Mouse (Mus musculus) hindbrain, embryonic 11.5 days (tissue): ENCODE data around the gene Eif2b5. TPM values are rescaled to one million over a fixed set of nuclear protein-coding genes. Genes with fewer than 3 reads are reported as not detected.

ENCODE experiments used
- ATAC-seq: fragments of 200-750 bp; cut with Nextera tagmentation; 2 replicates; pipeline ENCODE4 v1.8.0; 2017; ENCODE audit warnings: mild to moderate bottlenecking, moderate TSS enrichment, moderate library complexity; ENCODE audit not compliant: low FRiP score
- DNase-seq: peaks from one replicate; pipeline ENCODE4 v3.0.0-alpha.2; 2015; ENCODE audit warnings: low spot score
- H3K27ac ChIP-seq: fragments of 300-500 bp; sonication (generic); 2 replicates; pipeline ENCODE4 v1.5.1; 2014; ENCODE audit warnings: mild to moderate bottlenecking, low read depth, low read length
- H3K27me3 ChIP-seq: fragments of 300-500 bp; sonication (generic); 2 replicates; pipeline ENCODE4 v1.6.1; 2014; ENCODE audit warnings: mild to moderate bottlenecking, low read length, moderate library complexity, mixed read lengths; ENCODE audit not compliant: control insufficient read depth, insufficient read depth
- H3K36me3 ChIP-seq: fragments of 300-500 bp; sonication (generic); 2 replicates; pipeline ENCODE4 v1.6.1; 2014; ENCODE audit warnings: mild to moderate bottlenecking, low read length, moderate library complexity, mixed read lengths; ENCODE audit not compliant: control insufficient read depth, insufficient read depth
- H3K4me1 ChIP-seq: fragments of 300-500 bp; sonication (generic); replicated peaks from 2 replicates; pipeline ENCODE4 v1.6.1; 2014; ENCODE audit warnings: low read length, mixed read lengths; ENCODE audit not compliant: control insufficient read depth, insufficient read depth
- H3K4me2 ChIP-seq: fragments of 300-500 bp; sonication (generic); replicated peaks from 2 replicates; pipeline ENCODE4 v1.6.1; 2014; ENCODE audit warnings: mild to moderate bottlenecking, low read depth, low read length
- H3K4me3 ChIP-seq: fragments of 300-500 bp; sonication (generic); 2 replicates; pipeline ENCODE4 v1.5.1; 2014; ENCODE audit warnings: low read depth, low read length
- H3K9ac ChIP-seq: fragments of 300-500 bp; sonication (generic); 2 replicates; pipeline ENCODE4 v1.6.1; 2014; ENCODE audit warnings: low read depth, low read length
- H3K9me3 ChIP-seq: fragments of 300-500 bp; sonication (generic); 2 replicates; pipeline ENCODE4 v1.6.1; 2016; ENCODE audit warnings: low read length; ENCODE audit not compliant: control insufficient read depth
- WGBS: fragments of 180-500 bp; shearing (Covaris S2); extraction: QIAGEN DNeasy Blood & Tissue Kit; methylation state at CpG from one replicate; pipeline ENCODE4 v1.1.7; 2014; 5-methylcytosine and 5-hydroxymethylcytosine counted together
- polyA plus RNA-seq: library from polyadenylated mRNA; unstranded; fragments of >200 nt; fragmentation: Nextera tagmentation; extraction: Ambion mirVana; gene quantifications from 2 replicates; pipeline ENCODE4 v1.2.1, GENCODE M21; 2014

Eif2b5 gene
- polyA plus RNA-seq, 1 experiment from 2014 or later, result 139 TPM

DNA sequence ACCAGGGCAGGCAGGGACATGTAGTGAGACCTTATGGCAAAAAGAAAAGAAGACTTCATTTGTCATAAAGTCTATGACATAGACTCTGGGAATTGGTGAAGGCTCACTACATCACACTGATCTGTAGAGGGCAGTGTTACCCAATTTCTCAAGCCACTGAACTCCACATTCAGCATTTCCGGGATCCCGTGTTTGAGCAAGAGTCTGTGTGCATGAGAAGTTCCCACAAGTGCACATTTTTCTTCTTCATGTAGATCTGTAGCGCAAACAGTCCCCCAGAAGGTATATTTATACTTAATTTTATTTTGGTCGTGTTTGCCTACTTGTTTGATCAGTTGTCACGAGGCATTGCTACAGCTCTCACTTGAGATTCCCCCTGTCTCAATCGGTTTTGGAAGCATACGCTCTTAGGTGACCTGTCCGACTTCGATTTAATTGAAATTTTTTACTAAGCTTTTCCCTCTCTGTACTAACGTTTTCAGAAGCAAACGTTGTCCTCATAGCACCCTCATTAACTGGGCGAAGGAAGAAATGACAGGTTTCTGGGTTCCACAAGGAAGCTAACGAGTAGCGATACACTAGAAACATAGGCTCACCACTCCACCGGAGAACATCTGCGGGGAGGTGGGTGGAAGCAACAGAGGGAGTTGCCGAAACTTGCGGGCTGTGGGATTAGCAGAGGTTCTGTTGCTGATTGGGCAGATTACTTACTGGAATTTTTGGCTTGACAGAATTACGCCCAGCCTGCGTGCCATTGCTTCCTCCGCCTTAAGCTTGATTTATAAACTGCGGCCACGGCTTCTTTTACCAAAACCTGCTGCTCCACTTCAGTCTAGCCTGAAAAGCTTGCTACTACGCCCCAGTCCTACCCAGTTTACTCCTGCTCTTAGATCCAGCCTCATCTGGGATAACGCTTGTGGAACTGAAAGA, 1.7 kb upstream of the Eif2b5 start:
- no peaks in the 10 kb centered on the region for H3K9me3 ChIP-seq
- DNase-seq (peak; percentile 76), ATAC-seq (no peak)
- peaks cover 9% of the 10 kb centered on the region for H3K27me3 ChIP-seq
- H3K9ac ChIP-seq, result 0 out of 2 replicates have a peak overlapping the region, but pooled peaks have one; percentile 2
- no peaks in the 10 kb centered on the region for H3K4me1 ChIP-seq
- 23% methylated on average over 25 of the region's 25 CpGs for WGBS
- no peak overlapping the region for H3K27ac ChIP-seq
- peak overlapping the region; percentile 9 for H3K4me3 ChIP-seq
- peaks cover 2% of the 10 kb centered on the region; the same call in 1 of the 2 replicates for H3K36me3 ChIP-seq
- peak overlapping the region; percentile 33 for H3K4me2 ChIP-seq

DNA sequence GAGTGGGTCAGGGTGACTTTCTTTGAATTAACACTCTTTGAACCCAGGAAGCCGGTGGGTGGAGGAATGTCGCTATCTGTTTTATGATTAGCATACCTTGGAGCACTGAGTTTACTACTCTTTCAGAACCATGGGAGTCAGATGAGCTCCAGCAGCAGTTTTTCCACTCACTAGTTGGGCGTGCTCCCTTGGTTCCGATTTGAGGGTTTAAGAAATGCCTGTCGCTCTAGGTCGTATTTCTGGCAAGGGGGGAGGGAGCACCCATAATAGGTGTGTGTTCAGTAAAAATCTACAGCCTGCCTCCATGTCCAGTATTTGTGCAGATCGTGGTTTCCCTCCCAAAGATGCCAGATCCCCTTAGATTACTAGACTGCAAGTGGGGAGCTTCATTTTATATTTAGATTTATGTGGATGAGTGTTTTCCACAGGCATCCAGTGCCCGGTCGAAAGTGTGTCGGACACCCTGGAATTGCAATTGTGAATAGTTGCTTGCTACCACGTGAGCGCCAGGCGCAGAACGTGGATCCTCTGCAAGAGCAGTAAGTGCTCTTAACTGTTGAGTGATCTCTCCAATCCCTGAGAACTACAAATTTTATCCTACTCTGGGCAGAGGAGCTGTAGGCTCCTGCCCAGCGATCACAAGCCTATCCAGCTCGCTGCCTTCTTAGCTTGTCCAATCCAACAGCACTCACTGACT, 489 bp upstream of the Eif2b5 start:
- H3K27me3 ChIP-seq, result peaks cover 9% of the 10 kb centered on the region
- ATAC-seq, result 0 out of 2 replicates have a peak, but pooled peaks have one; percentile 1
- peak overlapping the region; percentile 81; the same call in 1 of the 2 replicates for H3K27ac ChIP-seq

DNA sequence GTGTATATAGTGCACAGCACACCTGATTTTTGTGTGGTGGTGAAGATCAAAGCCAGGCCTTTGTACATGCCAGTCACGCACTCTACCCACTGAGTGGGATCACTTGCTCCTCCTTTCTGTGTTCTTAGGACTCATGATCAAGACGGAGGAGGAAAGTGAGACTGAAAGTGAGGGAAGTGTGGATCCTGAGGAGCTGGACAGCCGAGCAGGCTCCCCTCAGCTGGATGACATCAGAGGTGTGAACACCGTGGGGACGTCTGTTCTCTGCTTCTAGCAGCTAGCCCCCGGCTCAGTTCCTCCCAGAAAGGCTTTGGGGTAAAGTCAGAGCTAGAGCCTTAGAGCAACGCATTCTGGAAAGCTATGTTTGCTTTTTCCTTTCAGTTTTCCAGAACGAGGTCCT, 7.4 kb downstream of the Eif2b5 start:
- no peaks in the 10 kb centered on the region for H3K27me3 ChIP-seq
- ATAC-seq, result no peak
- no peak overlapping the region for H3K9ac ChIP-seq
- no peaks in the 10 kb centered on the region for H3K4me1 ChIP-seq
- H3K36me3 ChIP-seq, result peaks cover 36% of the 10 kb centered on the region
- no peak overlapping the region for H3K4me2 ChIP-seq
- no peak overlapping the region for H3K4me3 ChIP-seq
- 90% methylated on average over 8 of the region's 8 CpGs for WGBS
- DNase-seq, result no peak
- no peak overlapping the region for H3K27ac ChIP-seq
- no peaks in the 10 kb centered on the region for H3K9me3 ChIP-seq

More for the DNA sequence above, 489 bp upstream of the Eif2b5 start:
- Histone ChIP-seq H3K9me3 (no peaks in the 10 kb centered on the region), H3K9ac (peak overlapping the region; percentile 92), H3K4me2 (peak overlapping the region; percentile 62), H3K4me3 (peak overlapping the region; percentile 94), H3K36me3 (peaks cover 12% of the 10 kb centered on the region), H3K4me1 (no peaks in the 10 kb centered on the region)
- WGBS, result 11% methylated on average over 16 of the region's 16 CpGs
- DNase-seq, result no peak

DNA sequence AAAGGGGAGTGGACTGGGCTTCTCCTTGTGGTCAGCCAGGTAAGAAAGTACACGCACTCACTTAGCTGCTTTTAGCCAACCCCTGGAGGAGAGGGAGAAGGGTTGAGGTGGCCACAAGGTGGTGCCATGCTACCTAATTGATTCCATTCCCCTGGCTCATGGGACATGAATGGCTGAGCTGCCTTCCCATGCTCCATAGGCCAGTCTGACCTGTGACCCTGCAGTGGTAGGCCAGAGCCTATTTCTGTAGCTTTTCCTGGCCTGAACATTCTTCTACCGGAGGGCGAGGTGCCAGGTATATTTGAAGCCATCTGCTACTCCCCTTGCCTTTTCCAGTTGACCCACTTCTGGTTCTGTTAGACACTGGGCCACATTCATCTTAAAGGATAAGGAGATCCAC, 10.7 kb downstream of the Eif2b5 start:
- DNase-seq, result peak; percentile 49
- ATAC-seq, result no peak
- no peak overlapping the region for H3K4me2 ChIP-seq
- no peak overlapping the region for H3K9ac ChIP-seq
- no peak overlapping the region for H3K27ac ChIP-seq
- WGBS, result 87% methylated on average over 3 of the region's 3 CpGs
- no peak overlapping the region for H3K4me3 ChIP-seq
- H3K4me1 ChIP-seq, result no peaks in the 10 kb centered on the region
- no peaks in the 10 kb centered on the region for H3K9me3 ChIP-seq
- H3K36me3 ChIP-seq, result peaks cover 17% of the 10 kb centered on the region
- no peaks in the 10 kb centered on the region for H3K27me3 ChIP-seq

DNA sequence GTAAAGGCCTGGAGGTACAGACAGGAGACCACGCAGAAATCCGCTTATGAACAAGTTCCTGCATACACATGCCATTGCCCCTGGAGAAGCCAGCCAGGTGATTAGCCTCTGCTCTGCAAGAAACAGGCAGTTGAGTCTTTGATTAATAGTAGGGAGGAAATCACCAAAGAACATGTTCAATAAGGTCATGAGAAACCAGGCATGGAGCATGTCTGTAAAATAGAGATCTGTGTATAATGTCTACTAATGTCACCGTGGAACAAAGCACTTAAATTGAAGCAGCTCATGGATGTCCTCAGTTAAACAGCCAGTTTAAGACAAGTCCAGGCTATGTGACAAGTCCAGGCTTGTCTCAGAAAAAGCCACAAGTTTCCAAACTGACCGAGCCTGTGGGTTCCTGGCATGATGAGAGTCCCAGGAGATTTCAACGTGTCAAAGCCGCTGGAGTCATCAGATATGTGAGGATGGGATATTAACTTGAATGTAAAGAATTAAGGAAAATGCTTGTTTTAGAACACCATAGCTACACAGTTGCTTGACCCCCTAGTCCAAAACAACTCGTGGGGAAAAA, 12.7 kb downstream of the Eif2b5 start:
- H3K27ac ChIP-seq, result no peak overlapping the region
- WGBS, result 91% methylated on average over 7 of the region's 7 CpGs

DNA sequence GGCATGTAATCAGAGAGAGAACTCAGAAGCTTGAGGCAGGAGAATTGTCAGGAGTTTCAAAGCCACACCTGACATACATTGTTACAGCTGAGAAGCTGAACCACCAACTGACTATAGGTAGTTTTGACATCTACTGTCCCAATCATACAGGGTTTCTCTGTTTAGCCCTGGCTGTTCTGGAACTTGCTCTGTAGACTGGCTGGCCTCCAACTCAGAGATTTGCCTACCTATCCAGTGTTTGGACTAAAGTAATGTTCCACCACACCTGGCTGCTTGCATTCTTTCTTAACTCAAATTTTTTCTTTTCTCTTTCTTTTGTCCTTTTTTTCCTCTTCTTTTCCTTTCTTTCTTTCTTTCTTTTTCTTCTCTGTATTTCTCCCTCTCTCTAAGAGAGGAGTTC, 17.4 kb downstream of the Eif2b5 start:
- H3K4me1 ChIP-seq, result peaks cover 3% of the 10 kb centered on the region
- ATAC-seq (no peak), DNase-seq (no peak)
- 0 out of 2 replicates have a peak overlapping the region, but pooled peaks have one; percentile 87 for H3K27ac ChIP-seq
- peak overlapping the region; percentile 95 for H3K9ac ChIP-seq
- no peaks in the 10 kb centered on the region for H3K36me3 ChIP-seq
- H3K4me2 ChIP-seq, result peak overlapping the region; percentile 80
- H3K4me3 ChIP-seq, result peak overlapping the region; percentile 87; the same call in 1 of the 2 replicates
- H3K27me3 ChIP-seq, result no peaks in the 10 kb centered on the region
- no peaks in the 10 kb centered on the region for H3K9me3 ChIP-seq

More for the DNA sequence above, 12.7 kb downstream of the Eif2b5 start:
- DNase-seq, result no peak
- no peaks in the 10 kb centered on the region for H3K9me3 ChIP-seq
- no peak overlapping the region for H3K9ac ChIP-seq
- H3K4me1 ChIP-seq, result no peaks in the 10 kb centered on the region; the same call in 1 of the 2 replicates
- H3K27me3 ChIP-seq, result no peaks in the 10 kb centered on the region
- H3K4me2 ChIP-seq, result no peak overlapping the region
- no peak for ATAC-seq
- no peak overlapping the region for H3K4me3 ChIP-seq
- H3K36me3 ChIP-seq, result peaks cover 8% of the 10 kb centered on the region

DNA sequence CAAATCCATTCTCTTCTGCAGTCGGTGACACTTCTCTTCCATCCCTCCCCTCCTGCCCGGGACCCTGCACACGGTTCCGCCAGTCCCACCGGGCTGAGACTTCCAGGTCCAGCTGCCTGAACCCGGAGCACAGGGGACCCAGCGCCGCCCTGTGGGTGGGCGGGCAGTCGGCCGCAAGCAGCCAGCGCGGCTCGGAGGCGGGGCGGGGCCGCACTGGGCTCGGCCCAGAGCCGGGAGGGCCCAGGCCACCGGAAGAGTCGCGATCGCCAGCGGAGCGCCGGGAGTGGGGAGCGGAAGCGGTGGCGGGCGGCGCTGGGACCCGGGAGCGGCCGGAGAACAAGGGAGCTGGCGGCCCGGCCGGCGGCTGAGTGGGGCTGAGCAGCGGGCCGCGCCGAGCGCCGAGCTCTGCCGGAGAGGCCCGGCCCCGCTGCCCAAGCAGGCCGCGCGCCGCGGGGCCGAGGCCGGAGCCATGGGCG, 18.1 kb downstream of the Eif2b5 start, which contains the start of gene Dvl3:
TSS of gene Dvl3 (plus strand) at position 257 of the 476 bp plus-strand sequence.
- no peaks in the 10 kb centered on the region for H3K36me3 ChIP-seq
- WGBS, result under 1% methylated on average over 24 of the region's 55 CpGs

DNA sequence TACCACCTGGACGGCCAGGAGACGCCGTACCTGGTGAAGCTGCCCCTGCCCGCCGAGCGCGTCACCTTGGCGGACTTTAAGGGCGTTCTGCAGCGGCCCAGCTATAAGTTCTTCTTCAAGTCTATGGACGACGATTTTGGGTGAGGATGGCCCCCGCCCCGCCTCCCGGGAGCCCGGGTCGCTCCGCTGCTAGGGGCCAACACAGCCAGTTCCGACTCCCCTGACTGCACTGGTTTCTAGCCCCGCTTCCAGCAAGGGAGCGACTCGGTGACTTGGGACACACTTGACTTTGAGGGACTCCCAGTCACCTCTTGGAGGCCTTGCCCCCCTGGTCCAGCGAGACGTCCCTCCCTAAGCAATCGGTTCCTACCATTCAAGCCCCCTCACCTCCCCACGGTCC, 18.6 kb downstream of the Eif2b5 start:
- Histone ChIP-seq H3K9me3 (no peaks in the 10 kb centered on the region), H3K4me1 (peaks cover 3% of the 10 kb centered on the region), H3K9ac (peak overlapping the region; percentile 95), H3K27ac (peak overlapping the region; percentile 87), H3K4me3 (peak overlapping the region; percentile 87), H3K4me2 (peak overlapping the region; percentile 80), H3K36me3 (no peaks in the 10 kb centered on the region), H3K27me3 (no peaks in the 10 kb centered on the region)
- DNase-seq, result no peak
- peak; percentile 58 for ATAC-seq
- 0% methylated on average over 23 of the region's 26 CpGs for WGBS

More for the DNA sequence above, 18.1 kb downstream of the Eif2b5 start, which contains the start of gene Dvl3:
- Histone ChIP-seq H3K27me3 (no peaks in the 10 kb centered on the region), H3K4me3 (peak within 1 kb of the TSS; percentile 87), H3K27ac (peak within 1 kb of the TSS; percentile 87), H3K4me2 (peak within 1 kb of the TSS; percentile 80), H3K9me3 (no peaks in the 10 kb centered on the region), H3K4me1 (peaks cover 3% of the 10 kb centered on the region), H3K9ac (peak within 1 kb of the TSS; percentile 95)
- ATAC-seq (peak; percentile 94), DNase-seq (peak; percentile 94)
